Mouse (Mus musculus): Measurements from ENCODE around the gene Arid1b.

The Arid1b gene

DNA sequence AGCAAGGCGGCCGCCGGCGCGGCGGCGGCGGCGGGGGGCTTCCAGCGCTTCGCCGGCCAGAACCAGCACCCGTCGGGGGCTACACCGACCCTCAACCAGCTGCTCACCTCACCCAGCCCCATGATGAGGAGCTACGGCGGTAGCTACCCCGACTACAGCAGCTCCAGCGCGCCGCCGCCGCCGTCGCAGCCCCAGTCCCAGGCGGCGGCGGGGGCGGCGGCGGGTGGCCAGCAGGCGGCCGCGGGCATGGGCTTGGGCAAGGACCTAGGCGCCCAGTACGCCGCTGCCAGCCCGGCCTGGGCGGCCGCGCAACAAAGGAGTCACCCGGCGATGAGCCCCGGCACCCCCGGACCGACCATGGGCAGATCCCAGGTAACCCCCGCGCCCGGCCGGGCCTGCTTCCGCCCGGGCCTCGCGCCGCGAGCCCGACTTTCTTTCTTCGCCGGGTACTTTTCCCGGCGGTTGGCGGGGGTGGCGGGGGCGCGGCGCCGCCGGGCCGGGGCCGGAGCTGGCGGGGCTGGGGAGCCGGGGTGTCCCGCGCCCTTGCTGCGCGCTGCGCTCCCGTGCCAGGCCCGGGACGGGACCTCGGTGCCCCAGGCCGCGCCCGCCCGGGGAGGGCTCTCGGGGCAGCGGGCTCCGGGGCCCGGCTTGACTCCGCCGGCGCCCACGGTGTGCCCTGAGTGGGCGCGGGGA, 2.1 kb downstream of the Arid1b start:
- peak; percentile 29 for DNase-seq (ENCODE audit: low spot score)

- peak; percentile 65 for DNase-seq (ENCODE audit: low spot score)
Observed at GRCm38 (mm10) chr17:4996814-4997549, 2.9 kb downstream of the Arid1b start.

DNA sequence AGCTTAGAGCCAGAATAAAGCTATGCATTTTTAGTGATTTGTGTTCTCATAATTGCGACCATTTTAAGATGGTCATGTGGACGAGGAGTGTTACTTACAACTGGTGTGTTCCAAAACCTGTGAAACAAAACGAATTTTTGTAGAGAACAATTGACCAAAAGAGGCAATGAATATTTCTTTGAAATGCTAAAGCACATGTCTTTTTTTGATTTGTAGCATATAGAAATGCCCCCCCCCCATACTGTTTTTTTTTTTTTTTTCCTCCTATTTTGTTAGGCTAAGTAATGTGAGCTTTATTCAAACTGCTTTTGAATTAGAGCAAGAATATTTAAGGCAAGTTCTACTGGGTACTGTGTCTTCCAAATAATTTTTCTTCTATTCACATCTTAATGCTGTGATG, 3.8 kb downstream of the Arid1b start:
- DNase-seq (ENCODE audit: low spot score), result no peak

DNA sequence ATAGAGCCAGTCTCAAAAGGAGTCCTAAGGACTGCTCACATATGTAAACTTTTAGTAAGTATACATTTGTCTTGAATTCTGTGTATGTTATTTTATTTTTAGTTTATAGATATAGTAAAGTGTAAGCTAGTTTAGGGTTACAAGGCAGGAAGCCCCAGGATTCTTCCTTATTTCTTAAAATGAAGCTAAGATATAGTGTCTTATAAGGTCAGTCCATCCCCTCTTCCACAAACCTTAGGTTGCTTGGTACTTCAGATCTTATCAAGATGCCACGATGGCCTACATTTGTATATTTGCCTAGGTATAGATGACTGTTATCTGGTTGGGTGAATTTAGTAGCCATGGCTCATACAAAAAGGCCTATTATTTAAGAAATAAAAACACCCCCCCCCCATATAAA, 5.1 kb downstream of the Arid1b start:
- no peak for DNase-seq (ENCODE audit: low spot score)

- no peak for DNase-seq (ENCODE audit: low spot score)
Observed at GRCm38 (mm10) chr17:5000001-5000400, 5.9 kb downstream of the Arid1b start.

DNA sequence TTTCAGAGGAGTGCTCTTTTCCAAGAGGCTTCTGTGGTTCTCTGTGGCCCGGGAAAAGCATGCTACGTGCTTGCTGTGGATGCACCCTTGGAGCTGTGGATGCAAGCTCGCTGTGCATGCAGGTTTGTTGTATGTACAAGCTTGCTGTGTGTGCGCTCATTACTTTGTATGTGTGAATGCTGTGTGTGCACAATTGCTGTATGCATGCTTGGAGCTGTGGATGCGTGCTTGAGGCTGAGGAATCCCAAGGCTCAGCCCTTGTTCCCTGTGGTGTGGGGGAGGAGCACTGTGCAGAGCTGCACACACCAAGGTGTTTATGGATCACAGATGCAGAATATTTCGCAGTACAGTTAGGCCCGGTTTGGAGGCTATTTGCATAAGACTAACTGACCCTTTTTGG, 6.7 kb downstream of the Arid1b start:
- DNase-seq (ENCODE audit: low spot score), result no peak

GRCm38 (mm10) chr17:5001531-5002131, 7.5 kb downstream of the Arid1b start:
- no peak for DNase-seq (ENCODE audit: low spot score)

GRCm38 (mm10) chr17:5002937-5003508, 8.9 kb downstream of the Arid1b start:
- DNase-seq (ENCODE audit: low spot score), result no peak

GRCm38 (mm10) chr17:5004266-5004665, 10.1 kb downstream of the Arid1b start:
- no peak for DNase-seq (ENCODE audit: low spot score)

- no peak for DNase-seq (ENCODE audit: low spot score)
Observed at GRCm38 (mm10) chr17:5004706-5005105, 10.6 kb downstream of the Arid1b start.

GRCm38 (mm10) chr17:5005285-5005684, 11.2 kb downstream of the Arid1b start:
- no peak for DNase-seq (ENCODE audit: low spot score)

DNA sequence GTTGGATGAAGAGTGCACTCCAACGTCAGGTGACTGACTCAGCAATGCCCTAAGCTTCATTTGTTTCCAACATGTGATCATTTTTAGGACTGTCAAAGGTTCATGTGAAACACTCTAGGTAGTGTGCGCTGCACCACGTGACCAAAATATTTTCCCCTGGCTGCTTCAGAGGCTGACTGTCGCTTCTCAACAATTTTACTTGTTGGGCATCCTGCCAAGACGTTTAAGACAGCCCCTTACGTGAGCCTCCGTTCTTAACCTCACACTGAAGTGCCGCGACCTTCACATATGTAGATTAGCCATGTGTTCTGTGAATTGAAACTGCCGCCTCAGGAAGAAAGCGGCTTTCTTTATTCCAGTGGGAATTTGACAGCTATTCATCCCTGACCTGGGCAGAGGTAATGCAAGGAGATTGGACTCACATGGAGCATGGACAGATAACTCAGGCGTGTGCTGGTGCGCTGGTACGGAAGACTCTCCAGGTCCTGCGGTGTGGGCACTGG, 13.1 kb downstream of the Arid1b start:
- DNase-seq (ENCODE audit: low spot score), result no peak

DNA sequence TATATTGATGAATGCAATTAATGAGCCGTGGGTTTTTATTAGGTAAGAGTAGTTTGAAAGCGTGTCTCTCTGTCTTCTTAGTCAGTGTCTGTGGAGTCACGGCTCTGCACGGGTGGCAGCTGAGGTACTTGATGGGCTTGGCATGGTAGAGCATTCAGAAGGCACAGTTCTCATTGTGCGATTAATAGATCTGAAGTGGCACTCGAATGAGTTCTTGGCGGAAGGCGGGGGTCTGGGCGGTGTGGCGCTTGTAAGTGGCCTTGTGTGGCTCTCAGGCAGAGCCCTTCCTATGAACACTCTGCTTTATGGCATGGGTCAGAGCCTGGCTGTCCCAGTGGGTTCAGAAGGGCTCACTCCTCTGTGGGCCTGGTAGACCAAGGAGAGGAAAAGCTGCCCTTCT, 14.1 kb downstream of the Arid1b start:
- no peak for DNase-seq (ENCODE audit: low spot score)

DNA sequence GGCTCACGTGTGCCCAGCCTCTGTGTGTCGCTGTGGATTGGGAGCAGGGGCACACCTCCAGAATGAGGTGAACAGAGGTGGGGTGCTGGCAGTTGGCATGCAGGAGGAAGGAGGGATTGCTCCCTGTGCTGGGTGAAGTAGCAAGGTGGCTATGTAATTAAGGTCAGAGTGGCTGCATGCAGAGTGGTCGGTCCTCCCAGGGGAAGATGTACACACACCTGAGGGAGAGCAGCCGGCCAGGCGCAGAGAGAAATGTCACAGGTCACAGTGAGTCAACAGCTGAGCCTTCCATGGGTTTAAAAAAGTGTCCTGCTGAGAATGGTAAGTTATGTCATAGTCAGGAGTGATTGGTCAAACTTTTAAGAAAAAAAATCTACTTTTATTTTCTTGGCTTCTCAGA, 14.6 kb downstream of the Arid1b start:
- DNase-seq (ENCODE audit: low spot score), result no peak

- DNase-seq (ENCODE audit: low spot score), result no peak
Observed at GRCm38 (mm10) chr17:5009526-5010260, 15.6 kb downstream of the Arid1b start.

GRCm38 (mm10) chr17:5010781-5011180, 16.6 kb downstream of the Arid1b start:
- no peak for DNase-seq (ENCODE audit: low spot score)

- DNase-seq (ENCODE audit: low spot score), result no peak
Observed at GRCm38 (mm10) chr17:5012091-5012490, 18.0 kb downstream of the Arid1b start.

- DNase-seq (ENCODE audit: low spot score), result no peak
Observed at GRCm38 (mm10) chr17:5012517-5012916, 18.4 kb downstream of the Arid1b start.

- no peak for DNase-seq (ENCODE audit: low spot score)
Observed at GRCm38 (mm10) chr17:5014327-5014957, 20.3 kb downstream of the Arid1b start.

- no peak for DNase-seq (ENCODE audit: low spot score)
Observed at GRCm38 (mm10) chr17:5016404-5016803, 22.3 kb downstream of the Arid1b start.

GRCm38 (mm10) chr17:5017065-5017464, 22.9 kb downstream of the Arid1b start:
- DNase-seq (ENCODE audit: low spot score), result no peak
